Mouse (Mus musculus): Measurements from ENCODE around the gene Vstm4. TPM values are rescaled to one million over a fixed set of nuclear protein-coding genes. Genes with fewer than 3 reads are reported as not detected.
A peak's percentile ranks its signal among the peaks of the same experiment; 100 is the strongest.

Vstm4 gene
- 9.6 and 11.3 TPM in 2 replicates for polyA plus RNA-seq (2015; fragmentation: Nextera tagmentation; extraction: Ambion mirVana)

DNA sequence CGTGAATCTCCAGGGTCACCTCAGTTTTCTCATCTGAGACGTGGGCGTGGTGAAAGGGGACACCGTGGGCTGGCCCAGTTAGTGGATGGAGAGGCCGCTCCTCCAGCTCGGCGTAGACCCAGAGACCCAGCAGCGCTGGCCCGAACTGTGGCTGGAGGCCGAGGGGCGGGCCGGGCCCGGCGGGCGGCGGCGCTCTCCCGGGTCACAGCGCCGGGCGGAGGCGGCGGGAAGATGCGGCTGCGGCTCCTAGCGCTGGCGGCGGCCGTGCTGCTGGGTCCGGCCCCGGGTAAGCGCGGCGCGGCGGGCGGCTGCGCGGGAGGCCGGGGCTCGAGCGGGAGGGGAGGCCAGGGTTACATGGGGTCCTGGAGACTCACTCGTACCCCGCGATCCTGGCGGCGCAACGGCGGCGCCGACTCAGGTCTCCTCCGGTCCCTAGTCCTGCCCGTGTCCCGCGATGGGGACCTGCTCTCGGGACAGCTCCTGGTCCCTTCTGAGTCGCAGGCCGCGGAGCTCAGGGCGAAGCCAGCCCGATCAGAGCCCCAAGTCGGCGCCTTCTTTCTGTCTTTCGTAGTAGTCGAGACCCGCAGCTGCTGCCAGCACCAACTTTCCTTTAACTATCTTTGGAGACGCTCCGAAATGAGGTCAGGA is at the start of gene Vstm4:
TSS of gene Vstm4 (plus strand) at position 76 of the 648 bp plus-strand sequence.
- Histone ChIP-seq H3K4me1 (replicated peaks) (peaks cover 26% of the 10 kb centered on the region), H3K27ac (no peak within 1 kb of the TSS), H3K36me3 (no peaks in the 10 kb centered on the region), H3K9me3 (no peaks in the 10 kb centered on the region), H3K4me2 (peak within 1 kb of the TSS; percentile 89), H3K9ac (peak within 1 kb of the TSS; percentile 80), H3K27me3 (peaks cover 35% of the 10 kb centered on the region), H3K4me3 (peak within 1 kb of the TSS; percentile 54)
- under 1% methylated on average over 57 of the region's 68 CpGs for WGBS
- peak; percentile 78 for ATAC-seq (ENCODE audit: low FRiP score)

DNA sequence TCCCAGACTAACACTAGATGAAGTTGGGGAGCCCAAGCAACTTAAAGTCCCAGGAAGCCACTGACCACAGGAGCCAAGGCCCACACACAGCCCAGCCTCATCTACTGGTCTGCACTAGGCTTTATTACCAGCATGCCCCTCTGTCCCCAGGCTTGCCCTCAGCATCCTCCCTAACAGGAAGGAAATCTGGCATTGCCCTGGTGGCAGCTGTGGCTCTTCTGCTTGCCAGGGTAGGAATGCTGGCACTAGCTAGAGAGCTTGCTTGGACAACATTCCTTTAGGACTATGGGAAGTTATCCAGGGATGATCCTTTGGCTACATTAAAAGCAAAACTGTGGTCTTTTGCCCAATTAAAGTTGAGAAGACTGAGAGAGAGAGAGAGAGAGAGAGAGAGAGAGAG is 46.4 kb upstream of the Vstm4 start:
- ATAC-seq (ENCODE audit: low FRiP score): no peak
- Histone ChIP-seq H3K9me3 (no peaks in the 10 kb centered on the region), H3K4me1 (replicated peaks) (no peaks in the 10 kb centered on the region), H3K9ac (no peak overlapping the region), H3K27ac (no peak overlapping the region), H3K4me2 (no peak overlapping the region), H3K27me3 (no peaks in the 10 kb centered on the region), H3K4me3 (no peak overlapping the region), H3K36me3 (no peaks in the 10 kb centered on the region)

DNA sequence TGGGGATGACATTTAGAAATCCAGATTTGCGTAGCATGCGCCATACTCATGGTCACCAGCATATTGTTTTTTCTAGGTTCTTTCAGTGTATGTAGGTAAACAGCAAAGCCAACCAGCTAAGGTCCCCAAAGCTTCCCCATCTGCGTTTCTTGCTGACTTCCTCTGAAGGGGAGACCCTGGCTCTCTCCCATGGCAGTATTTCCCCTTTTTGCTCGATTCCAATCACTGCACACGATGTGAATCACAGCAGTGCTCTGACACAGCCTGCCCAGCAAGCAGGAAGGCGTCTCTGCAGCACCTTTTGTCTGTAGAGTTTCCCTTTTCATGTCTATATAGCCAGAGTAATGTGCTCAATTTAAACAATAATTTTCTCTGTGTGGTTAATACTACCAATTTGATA is 44.1 kb upstream of the Vstm4 start:
- Histone ChIP-seq H3K9me3 (no peaks in the 10 kb centered on the region), H3K4me3 (no peak overlapping the region), H3K27me3 (no peaks in the 10 kb centered on the region), H3K27ac (no peak overlapping the region), H3K36me3 (no peaks in the 10 kb centered on the region), H3K4me2 (no peak overlapping the region), H3K4me1 (replicated peaks) (peaks cover 7% of the 10 kb centered on the region; the same call in 1 of the 2 replicates), H3K9ac (no peak overlapping the region)
- ATAC-seq (ENCODE audit: low FRiP score): no peak
- 77% methylated on average over 6 of the region's 6 CpGs for WGBS

DNA sequence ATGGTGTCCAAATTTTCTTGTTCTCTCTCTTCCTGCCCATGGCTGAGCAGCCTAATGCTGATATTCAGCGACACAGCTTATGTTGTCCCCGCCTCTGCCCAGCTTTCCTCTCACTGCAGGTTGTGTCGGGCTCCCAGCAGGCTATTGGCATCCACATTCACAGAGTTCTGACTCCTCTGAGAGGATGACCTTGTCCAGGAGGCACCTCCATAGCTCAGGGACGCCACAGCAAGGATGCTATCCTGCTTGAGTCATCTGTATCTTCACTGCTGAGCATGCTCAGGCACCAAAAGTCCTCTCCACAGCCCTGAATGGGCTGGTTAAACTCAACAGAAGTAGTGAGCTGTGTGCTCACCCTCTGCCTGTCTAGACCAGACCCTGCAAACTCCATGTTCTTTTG is 41.6 kb upstream of the Vstm4 start:
- Histone ChIP-seq H3K9ac (no peak overlapping the region), H3K9me3 (no peaks in the 10 kb centered on the region), H3K36me3 (no peaks in the 10 kb centered on the region), H3K4me3 (no peak overlapping the region), H3K4me1 (replicated peaks) (peaks cover 19% of the 10 kb centered on the region), H3K27me3 (no peaks in the 10 kb centered on the region), H3K4me2 (no peak overlapping the region), H3K27ac (no peak overlapping the region)
- 64% methylated on average over 4 of the region's 4 CpGs for WGBS
- ATAC-seq (ENCODE audit: low FRiP score): no peak

DNA sequence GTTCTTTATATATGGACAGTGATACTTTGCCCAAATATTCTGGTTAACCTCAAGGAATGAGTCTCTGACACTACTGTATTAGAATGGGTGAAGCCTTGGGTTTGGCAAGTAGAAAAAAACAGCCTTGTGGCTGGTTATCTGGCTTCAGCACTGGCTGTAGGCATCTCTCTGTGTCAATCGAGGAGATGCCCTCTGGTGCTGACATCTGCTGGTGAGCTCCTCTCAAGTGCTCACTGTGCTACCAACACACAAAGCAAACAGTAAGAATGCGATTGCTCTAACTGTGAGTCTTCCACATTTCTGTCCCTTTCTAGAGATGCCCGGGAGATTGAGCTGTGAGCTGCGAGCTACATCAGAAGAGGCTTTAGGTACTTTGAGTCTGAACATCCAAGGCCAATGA is 40.0 kb upstream of the Vstm4 start:
- Histone ChIP-seq H3K4me2 (no peak overlapping the region), H3K27ac (no peak overlapping the region), H3K9ac (no peak overlapping the region), H3K36me3 (no peaks in the 10 kb centered on the region), H3K9me3 (no peaks in the 10 kb centered on the region), H3K27me3 (no peaks in the 10 kb centered on the region), H3K4me1 (replicated peaks) (peaks cover 19% of the 10 kb centered on the region), H3K4me3 (no peak overlapping the region)
- ATAC-seq (ENCODE audit: low FRiP score): no peak
- WGBS: 86% methylated on average over 4 of the region's 4 CpGs

DNA sequence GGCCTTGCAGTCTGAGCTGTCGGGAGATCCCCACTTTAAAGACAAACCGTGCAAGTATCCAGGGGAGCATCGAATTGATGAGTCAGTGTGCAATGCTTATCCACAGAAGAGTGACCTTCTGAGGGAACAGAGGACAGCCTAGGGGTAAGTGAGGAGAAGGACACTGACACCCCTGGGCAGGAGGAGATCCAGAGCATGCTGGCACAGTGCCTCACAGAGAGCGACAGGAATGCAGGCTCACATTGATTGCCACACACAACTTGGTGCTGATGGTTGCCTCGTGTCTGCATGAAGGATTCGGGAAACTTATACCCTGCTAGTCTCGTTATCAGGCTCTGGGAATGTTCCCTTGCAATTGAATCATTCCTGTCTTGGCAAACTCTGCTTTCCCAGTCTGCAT is 39.3 kb upstream of the Vstm4 start:
- Histone ChIP-seq H3K4me3 (no peak overlapping the region), H3K4me2 (no peak overlapping the region), H3K9me3 (no peaks in the 10 kb centered on the region), H3K4me1 (replicated peaks) (peaks cover 19% of the 10 kb centered on the region), H3K27me3 (no peaks in the 10 kb centered on the region), H3K27ac (no peak overlapping the region), H3K36me3 (no peaks in the 10 kb centered on the region), H3K9ac (no peak overlapping the region)
- no peak for ATAC-seq (ENCODE audit: low FRiP score)
- 72% methylated on average over 7 of the region's 7 CpGs for WGBS

DNA sequence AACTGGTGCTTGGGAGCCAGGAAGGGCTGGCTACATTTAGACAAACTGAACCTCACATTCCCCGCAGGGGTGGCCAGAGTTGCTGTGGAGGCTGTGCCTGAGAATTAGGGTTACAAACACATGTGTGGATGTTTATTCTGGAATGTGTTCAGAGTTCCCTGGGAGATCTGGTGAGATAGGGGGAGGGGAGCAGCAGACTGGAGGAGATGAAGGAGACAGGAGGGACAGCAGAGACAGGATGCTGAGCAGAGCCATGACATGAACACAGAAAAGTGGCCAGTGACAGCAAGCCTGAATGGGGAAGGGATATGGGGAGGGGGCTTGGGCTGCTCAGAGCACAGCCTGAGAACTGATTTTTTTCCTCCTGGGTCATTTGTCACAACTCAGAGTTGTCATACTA is 37.3 kb upstream of the Vstm4 start:
- Histone ChIP-seq H3K36me3 (no peaks in the 10 kb centered on the region), H3K4me1 (replicated peaks) (peaks cover 23% of the 10 kb centered on the region), H3K4me2 (no peak overlapping the region), H3K27ac (no peak overlapping the region), H3K27me3 (no peaks in the 10 kb centered on the region), H3K9me3 (no peaks in the 10 kb centered on the region), H3K4me3 (no peak overlapping the region), H3K9ac (no peak overlapping the region)
- 0 out of 2 replicates have a peak, but pooled peaks have one; percentile 52 for ATAC-seq (ENCODE audit: low FRiP score)
- 89% methylated on average over 1 of the region's 1 CpGs for WGBS

DNA sequence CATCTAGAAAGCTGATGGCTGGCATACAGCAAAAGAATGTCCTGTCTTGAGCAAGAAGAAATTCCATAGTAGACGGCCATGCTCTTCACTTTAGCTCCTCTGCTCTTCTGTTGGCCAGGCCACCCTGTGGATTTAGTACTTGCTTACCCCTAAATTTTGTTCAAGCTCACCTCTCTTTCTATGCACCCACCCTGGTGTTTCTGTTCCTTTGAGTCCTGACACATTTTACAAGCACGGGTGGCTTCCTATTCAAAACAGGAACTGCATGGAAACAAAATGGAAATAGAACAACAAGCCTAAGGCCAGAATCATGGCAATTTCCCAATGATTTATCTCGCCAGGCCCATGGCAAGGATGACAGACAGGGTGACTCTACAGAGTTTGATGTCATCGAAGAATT is 33.7 kb upstream of the Vstm4 start:
- no peak for ATAC-seq (ENCODE audit: low FRiP score)
- H3K9me3 ChIP-seq: no peaks in the 10 kb centered on the region
- no peaks in the 10 kb centered on the region for H3K27me3 ChIP-seq
- no peak overlapping the region for H3K9ac ChIP-seq
- no peak overlapping the region for H3K4me2 ChIP-seq
- peaks cover 29% of the 10 kb centered on the region for H3K4me1 ChIP-seq (replicated peaks)
- 93% methylated on average over 4 of the region's 4 CpGs for WGBS
- H3K36me3 ChIP-seq: no peaks in the 10 kb centered on the region
- no peak overlapping the region for H3K27ac ChIP-seq
- no peak overlapping the region for H3K4me3 ChIP-seq

DNA sequence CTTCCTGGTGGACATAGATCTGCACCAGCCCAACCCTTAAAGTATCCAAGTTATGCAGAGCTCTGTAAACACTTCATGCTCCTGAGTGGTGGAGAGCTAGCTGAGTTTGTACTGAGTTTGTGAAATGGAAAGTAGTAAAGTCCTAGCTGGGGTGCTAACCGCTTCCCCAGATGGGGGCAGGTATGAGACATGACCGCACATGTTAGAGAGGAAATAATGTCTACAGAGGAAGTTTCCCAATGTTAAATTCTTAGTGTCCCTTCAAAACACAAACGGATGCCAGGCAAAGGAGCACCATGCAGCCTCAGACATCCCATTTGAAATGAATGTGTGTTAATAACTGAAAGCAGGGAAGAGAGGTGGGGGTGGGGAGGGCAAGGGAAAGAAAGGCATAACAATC is 32.7 kb upstream of the Vstm4 start:
- no peak overlapping the region for H3K4me2 ChIP-seq
- H3K27me3 ChIP-seq: no peaks in the 10 kb centered on the region
- no peak overlapping the region for H3K27ac ChIP-seq
- no peak overlapping the region for H3K4me3 ChIP-seq
- H3K9me3 ChIP-seq: no peaks in the 10 kb centered on the region
- no peak overlapping the region for H3K9ac ChIP-seq
- ATAC-seq (ENCODE audit: low FRiP score): no peak
- H3K4me1 ChIP-seq (replicated peaks): peaks cover 25% of the 10 kb centered on the region
- WGBS: 91% methylated on average over 3 of the region's 3 CpGs
- H3K36me3 ChIP-seq: no peaks in the 10 kb centered on the region

DNA sequence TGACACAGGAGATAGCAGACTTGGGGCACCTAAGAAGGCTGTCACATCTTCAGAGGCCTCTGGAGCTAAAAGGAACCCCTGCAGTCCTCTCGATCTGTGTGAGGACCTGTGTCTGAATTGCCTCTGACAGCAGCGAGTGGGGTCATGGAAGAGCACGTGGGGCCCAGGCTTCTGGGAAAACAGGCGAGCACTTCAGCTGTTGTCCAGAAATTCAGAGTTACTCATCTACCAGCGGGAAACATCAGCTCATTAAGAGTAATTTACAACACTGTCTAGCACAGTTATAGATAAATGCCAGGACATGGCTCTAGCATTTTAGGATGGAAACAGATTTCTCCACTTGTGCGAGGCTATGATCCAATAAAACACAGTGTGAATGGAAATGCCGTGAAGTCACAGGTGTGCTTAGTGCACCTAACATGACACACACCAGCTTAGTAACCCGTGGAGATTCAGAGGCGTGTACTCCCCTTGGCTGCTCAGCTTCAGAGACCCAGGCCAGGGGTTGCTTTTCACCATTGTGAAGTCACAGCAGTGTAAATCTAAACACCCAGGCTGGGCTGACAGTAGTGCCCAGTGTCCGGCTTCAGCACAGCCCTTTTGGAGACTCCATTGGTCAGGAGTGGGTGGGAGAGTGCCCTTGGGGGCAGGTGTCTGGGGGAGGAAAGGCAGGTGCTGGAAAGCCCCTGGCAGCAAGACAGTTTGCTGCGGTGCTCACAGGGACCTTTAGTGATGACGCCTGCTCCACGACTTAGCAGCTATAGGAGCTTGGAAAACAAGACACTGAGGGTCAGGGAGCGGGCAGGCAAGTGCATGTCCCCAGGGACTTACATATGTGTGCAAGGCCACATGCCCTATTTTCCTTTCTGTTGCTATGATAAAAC is 32.0 kb upstream of the Vstm4 start:
- 0 out of 2 replicates have a peak, but pooled peaks have one; percentile 17 for ATAC-seq (ENCODE audit: low FRiP score)
- Histone ChIP-seq H3K36me3 (no peaks in the 10 kb centered on the region), H3K9ac (no peak overlapping the region), H3K4me3 (no peak overlapping the region), H3K4me2 (no peak overlapping the region), H3K27ac (no peak overlapping the region), H3K9me3 (no peaks in the 10 kb centered on the region), H3K27me3 (no peaks in the 10 kb centered on the region), H3K4me1 (replicated peaks) (peaks cover 22% of the 10 kb centered on the region)
- WGBS: 56% methylated on average over 14 of the region's 14 CpGs

DNA sequence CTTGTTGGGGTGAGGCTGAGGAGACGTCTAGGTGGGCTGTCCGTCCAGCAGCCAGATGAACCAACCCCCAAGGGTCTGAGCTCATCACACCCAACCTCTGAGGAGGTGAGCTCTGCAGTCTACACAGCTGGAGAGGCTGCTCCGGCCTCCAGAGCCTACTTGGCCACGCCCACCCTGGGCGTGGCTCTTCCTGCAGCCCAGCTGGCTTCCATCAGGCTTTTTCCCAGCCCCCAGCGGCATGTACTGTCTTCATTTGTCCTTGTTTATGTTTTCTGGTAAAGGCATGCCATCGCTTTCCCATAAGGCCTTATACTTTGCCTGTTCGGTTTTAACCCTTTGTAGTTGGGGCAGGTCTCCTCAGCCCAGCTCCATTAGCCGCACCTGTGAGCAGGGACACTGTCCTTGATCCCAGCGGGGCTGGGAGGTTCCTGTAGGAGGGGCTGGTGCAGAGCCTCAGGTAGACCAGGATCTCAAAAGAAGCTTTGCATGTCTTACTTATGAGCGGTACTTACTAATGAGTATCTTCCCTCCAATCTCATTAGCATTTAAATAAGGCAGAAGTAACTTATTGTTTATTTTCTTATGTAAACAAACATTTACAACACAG is 31.0 kb upstream of the Vstm4 start:
- WGBS: 7% methylated on average over 11 of the region's 11 CpGs
- Histone ChIP-seq H3K27ac (no peak overlapping the region), H3K9ac (0 out of 2 replicates have a peak overlapping the region, but pooled peaks have one; percentile 24), H3K36me3 (no peaks in the 10 kb centered on the region), H3K4me2 (peak overlapping the region; percentile 17; the same call in 1 of the 2 replicates), H3K27me3 (no peaks in the 10 kb centered on the region), H3K4me1 (replicated peaks) (peaks cover 22% of the 10 kb centered on the region), H3K9me3 (0 out of 2 replicates have a peak, but pooled peaks cover 4% of the 10 kb centered on the region), H3K4me3 (no peak overlapping the region)
- ATAC-seq (ENCODE audit: low FRiP score): peak; percentile 59; the same call in 1 of the 2 replicates

DNA sequence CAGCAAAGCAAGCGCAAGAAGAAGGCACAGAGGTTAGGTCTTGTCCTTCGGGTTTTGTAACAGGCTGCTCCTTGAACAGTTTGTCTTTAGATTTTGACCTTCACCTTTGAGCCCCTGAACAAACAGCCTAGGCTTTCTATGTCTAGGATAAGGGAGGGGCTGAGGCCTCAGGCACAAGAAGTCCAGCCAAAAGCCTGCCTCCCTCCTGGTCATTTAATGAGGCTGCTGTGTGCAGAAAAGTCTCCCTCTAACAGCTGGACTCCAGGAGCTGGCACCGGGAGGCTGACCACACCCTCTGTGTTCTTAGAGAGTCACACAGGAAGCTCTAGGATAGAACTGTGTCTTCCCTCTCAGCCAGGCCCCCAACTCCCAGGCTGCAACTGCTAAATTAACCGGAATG is 29.4 kb upstream of the Vstm4 start:
- Histone ChIP-seq H3K27ac (no peak overlapping the region), H3K9me3 (peaks cover 4% of the 10 kb centered on the region; the same call in 1 of the 2 replicates)
- 71% methylated on average over 4 of the region's 4 CpGs for WGBS

More for the DNA sequence above, 29.4 kb upstream of the Vstm4 start:
- Histone ChIP-seq H3K9ac (no peak overlapping the region), H3K4me3 (no peak overlapping the region), H3K4me2 (no peak overlapping the region), H3K27me3 (no peaks in the 10 kb centered on the region), H3K4me1 (replicated peaks) (peaks cover 22% of the 10 kb centered on the region), H3K36me3 (no peaks in the 10 kb centered on the region)
- ATAC-seq (ENCODE audit: low FRiP score): no peak
